Mouse (Mus musculus) liver, adult 2 months (tissue): ENCODE measurements around the gene Scnm1. TPM values are rescaled to one million over a fixed set of nuclear protein-coding genes. Genes with fewer than 3 reads are reported as not detected.

ENCODE experiments used
- DNase-seq: peaks from one replicate; pipeline ENCODE4 v3.0.0-alpha.2; 2011; ENCODE audit warnings: low read depth, low spot score; ENCODE audit errors: extremely low read depth
- H3K27ac ChIP-seq: fragments of 200-500 bp; replicated peaks from 2 replicates; pipeline ENCODE4 v1.5.1; 2012; ENCODE audit warnings: low read depth, mild to moderate bottlenecking, control low read depth, inconsistent platforms, low read length; ENCODE audit not compliant: insufficient read depth
- H3K27me3 ChIP-seq: fragments of 200-500 bp; 2 replicates; pipeline ENCODE4 v1.6.1; 2012; ENCODE audit warnings: mild to moderate bottlenecking, moderate library complexity, low read length, inconsistent platforms; ENCODE audit not compliant: control insufficient read depth, insufficient read depth
- H3K36me3 ChIP-seq: fragments of 200-500 bp; 2 replicates; pipeline ENCODE4 v1.6.1; 2012; ENCODE audit warnings: low read length, inconsistent platforms; ENCODE audit not compliant: control insufficient read depth, insufficient read depth
- H3K4me1 ChIP-seq: fragments of 200-500 bp; 2 replicates; pipeline ENCODE4 v1.6.1; 2011; ENCODE audit warnings: low read length; ENCODE audit not compliant: control insufficient read depth, insufficient read depth
- H3K4me3 ChIP-seq: fragments of 200-500 bp; 2 replicates; pipeline ENCODE4 v1.5.1; 2011; ENCODE audit warnings: low read depth, mild to moderate bottlenecking, control low read depth, low read length, moderate library complexity; ENCODE audit not compliant: insufficient read depth
- H3K79me2 ChIP-seq: fragments of 200-500 bp; 2 replicates; pipeline ENCODE4 v1.6.1; 2012; ENCODE audit warnings: inconsistent platforms, mild to moderate bottlenecking, low read length, moderate library complexity; ENCODE audit not compliant: control insufficient read depth, insufficient read depth
- H3K9ac ChIP-seq: fragments of 200-500 bp; 2 replicates; pipeline ENCODE4 v1.6.1; 2012; ENCODE audit warnings: low read depth, mild to moderate bottlenecking, control low read depth, inconsistent platforms, low read length
- CTCF ChIP-seq: fragments of 200-500 bp; IDR thresholded peaks from 2 replicates; pipeline ENCODE4 v1.5.1; 2011; ENCODE audit warnings: low read depth, low read length, control low read depth
- POLR2A ChIP-seq: fragments of 200-500 bp; IDR thresholded peaks from 2 replicates; pipeline ENCODE4 v1.6.1; 2011; ENCODE audit warnings: low read length, control low read depth; ENCODE audit not compliant: insufficient read depth; ENCODE audit errors: extremely low read depth
- WGBS: fragments of 180-500 bp; shearing (Covaris S2); methylation state at CpG from one replicate; pipeline ENCODE4 v1.1.7; 2018; 5-methylcytosine and 5-hydroxymethylcytosine counted together
- polyA plus RNA-seq: library from polyadenylated mRNA; depleted of rRNA; stranded (reverse); fragments of >200 nt; gene quantifications from 2 replicates; pipeline ENCODE4 v1.2.3, GENCODE M21; 2012
- total RNA-seq: library from RNA; depleted of rRNA; stranded (reverse); fragments of >200 nt; gene quantifications from 2 replicates; pipeline ENCODE4 v1.2.3, GENCODE M21; 2014

Scnm1 gene
- total and polyA plus RNA-seq, 2 experiments: 12.6 to 17.7 TPM

DNA sequence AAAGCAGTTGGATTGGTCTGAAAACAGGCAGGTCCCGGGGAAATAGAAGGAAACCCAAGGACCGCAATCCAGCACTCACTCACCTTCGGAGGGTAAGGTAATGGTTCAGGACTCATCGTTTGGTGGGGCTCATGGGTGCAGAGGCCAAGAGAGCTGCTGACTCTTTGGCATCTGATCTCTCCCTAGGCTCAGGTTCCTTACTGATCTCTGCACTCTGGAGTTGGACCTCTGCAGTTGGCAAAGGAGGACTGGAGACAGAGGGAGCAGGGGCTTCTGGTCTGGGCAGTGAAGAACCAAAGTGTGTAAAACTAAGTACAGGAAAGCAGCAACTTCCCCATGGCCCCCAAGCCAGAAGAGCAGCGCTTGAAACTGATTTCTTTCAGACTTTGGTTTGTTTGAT lies 3.7 kb downstream of the Scnm1 start:
- Histone ChIP-seq H3K79me2 (no peaks in the 10 kb centered on the region; the same call in 1 of the 2 replicates), H3K27me3 (no peaks in the 10 kb centered on the region), H3K36me3 (peaks cover 1% of the 10 kb centered on the region; the same call in 1 of the 2 replicates), H3K4me1 (peaks cover 3% of the 10 kb centered on the region), H3K9ac (no peak overlapping the region), H3K4me3 (no peak overlapping the region), H3K27ac (no peak overlapping the region)
- WGBS: 74% methylated on average over 5 of the region's 5 CpGs
- TF ChIP-seq POLR2A (no peak), CTCF (no peak)
- DNase-seq: no peak

DNA sequence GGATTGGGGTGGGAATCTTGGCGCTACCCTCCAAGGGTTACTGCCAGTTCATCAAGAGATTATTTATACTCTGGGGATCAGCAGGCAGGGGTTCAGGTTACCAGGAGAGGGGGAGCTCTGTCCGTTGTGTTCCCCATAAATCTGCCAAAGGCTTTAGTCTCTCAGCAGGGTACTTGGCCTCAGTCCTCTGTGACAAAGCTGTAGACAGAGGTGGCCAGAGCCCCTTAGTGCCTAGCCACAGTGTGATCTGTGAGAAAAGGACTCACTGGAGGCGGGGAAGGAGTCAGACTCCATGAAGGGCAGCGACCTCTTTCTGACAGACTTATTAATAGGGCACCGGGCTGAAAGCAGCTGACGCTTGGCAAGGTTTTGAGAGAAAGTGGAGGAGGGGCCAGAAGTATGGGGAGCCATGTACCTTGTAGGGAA lies 4.6 kb downstream of the Scnm1 start:
- TF ChIP-seq POLR2A (no peak), CTCF (no peak)
- H3K4me3 ChIP-seq: no peak overlapping the region
- no peaks in the 10 kb centered on the region; the same call in 1 of the 2 replicates for H3K79me2 ChIP-seq
- H3K36me3 ChIP-seq: peaks cover 1% of the 10 kb centered on the region; the same call in 1 of the 2 replicates
- no peaks in the 10 kb centered on the region for H3K27me3 ChIP-seq
- no peak overlapping the region for H3K9ac ChIP-seq
- DNase-seq: no peak
- no peak overlapping the region for H3K27ac ChIP-seq
- 72% methylated on average over 6 of the region's 6 CpGs for WGBS
- H3K4me1 ChIP-seq: peaks cover 5% of the 10 kb centered on the region

DNA sequence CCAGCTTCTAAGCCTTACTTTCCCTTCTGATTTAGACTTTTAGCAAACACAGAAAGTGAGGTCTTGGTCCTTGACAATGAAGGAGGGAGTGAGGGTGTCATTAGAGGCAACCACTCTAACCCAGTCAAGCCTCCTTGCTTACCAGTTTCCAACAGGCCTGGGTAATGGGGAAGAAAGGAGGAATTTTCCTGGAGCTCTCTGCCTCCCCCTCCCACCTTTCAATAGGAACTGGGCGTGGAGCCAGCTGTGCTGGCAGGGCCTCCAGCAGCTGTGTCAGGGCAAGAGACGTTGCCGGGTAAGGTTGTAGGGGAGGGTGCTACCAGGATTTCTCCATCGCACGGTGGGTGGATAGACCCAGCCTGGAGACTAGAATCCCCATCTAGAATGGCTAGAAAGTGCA lies 8.8 kb downstream of the Scnm1 start:
- no peaks in the 10 kb centered on the region for H3K27me3 ChIP-seq
- H3K36me3 ChIP-seq: peaks cover 13% of the 10 kb centered on the region; the same call in 1 of the 2 replicates
- TF ChIP-seq CTCF (no peak), POLR2A (no peak)
- WGBS: 1% methylated on average over 5 of the region's 5 CpGs
- no peak overlapping the region for H3K4me3 ChIP-seq
- H3K9ac ChIP-seq: no peak overlapping the region
- H3K4me1 ChIP-seq: peaks cover 2% of the 10 kb centered on the region; the same call in 1 of the 2 replicates
- no peak overlapping the region for H3K27ac ChIP-seq
- no peaks in the 10 kb centered on the region for H3K79me2 ChIP-seq
- no peak for DNase-seq

DNA sequence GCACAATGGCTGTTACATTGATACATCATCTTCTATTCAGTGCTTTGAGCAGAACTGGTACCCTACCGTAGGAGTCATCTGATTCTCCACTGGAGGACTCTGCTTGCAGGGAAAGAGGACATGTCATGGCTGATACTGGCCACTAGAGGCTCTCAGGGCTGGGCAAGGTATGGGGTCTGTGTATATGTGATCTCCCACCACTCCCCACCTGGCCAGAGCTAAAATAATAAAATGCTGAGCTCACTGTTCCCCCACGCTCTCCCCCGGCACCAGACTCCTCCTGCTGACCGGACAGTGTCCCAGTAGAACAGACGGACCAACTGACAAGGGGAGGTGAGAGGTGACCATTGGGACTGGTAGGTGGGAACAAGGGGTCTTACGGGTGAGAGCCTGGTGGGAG lies 9.6 kb downstream of the Scnm1 start, which contains the start of gene Tmod4:
TSS of gene Tmod4 (plus strand) at position 231 of the 400 bp plus-strand sequence.
- WGBS: 76% methylated on average over 6 of the region's 6 CpGs
- H3K4me1 ChIP-seq: peaks cover 2% of the 10 kb centered on the region; the same call in 1 of the 2 replicates
- H3K36me3 ChIP-seq: peaks cover 20% of the 10 kb centered on the region
- DNase-seq: no peak
- H3K27me3 ChIP-seq: no peaks in the 10 kb centered on the region
- no peak within 1 kb of the TSS for H3K4me3 ChIP-seq
- no peak within 1 kb of the TSS for H3K9ac ChIP-seq
- no peaks in the 10 kb centered on the region for H3K79me2 ChIP-seq
- TF ChIP-seq POLR2A (no peak), CTCF (peak; percentile 48; the same call in 1 of the 2 replicates)
- no peak within 1 kb of the TSS for H3K27ac ChIP-seq

DNA sequence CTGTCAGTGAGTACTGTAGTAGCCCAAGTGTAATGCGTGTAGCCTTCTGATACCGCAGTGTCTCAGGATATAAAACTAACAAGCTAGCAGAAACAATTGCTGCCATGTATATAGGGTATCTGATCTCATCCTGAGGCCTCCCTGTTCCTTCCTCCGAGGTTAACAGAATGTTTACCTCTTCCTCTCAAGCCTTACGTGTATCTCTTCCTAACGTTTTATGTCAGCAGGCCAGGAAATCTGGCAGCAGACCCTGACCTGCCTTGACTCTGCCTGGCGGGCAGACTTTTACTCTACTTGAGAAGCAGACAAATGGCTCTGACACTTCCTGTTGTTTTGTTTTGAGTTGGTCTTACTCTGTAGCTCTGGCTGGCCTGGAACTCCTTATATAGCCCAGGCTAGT lies 12.2 kb downstream of the Scnm1 start:
- Histone ChIP-seq H3K27me3 (no peaks in the 10 kb centered on the region), H3K27ac (peak overlapping the region; percentile 64), H3K4me3 (no peak overlapping the region), H3K4me1 (peaks cover 2% of the 10 kb centered on the region; the same call in 1 of the 2 replicates), H3K9ac (no peak overlapping the region), H3K79me2 (no peaks in the 10 kb centered on the region), H3K36me3 (peaks cover 31% of the 10 kb centered on the region)
- WGBS: 77% methylated on average over 6 of the region's 6 CpGs
- DNase-seq: no peak
- TF ChIP-seq CTCF: no peak
- no peak for TF ChIP-seq POLR2A

DNA sequence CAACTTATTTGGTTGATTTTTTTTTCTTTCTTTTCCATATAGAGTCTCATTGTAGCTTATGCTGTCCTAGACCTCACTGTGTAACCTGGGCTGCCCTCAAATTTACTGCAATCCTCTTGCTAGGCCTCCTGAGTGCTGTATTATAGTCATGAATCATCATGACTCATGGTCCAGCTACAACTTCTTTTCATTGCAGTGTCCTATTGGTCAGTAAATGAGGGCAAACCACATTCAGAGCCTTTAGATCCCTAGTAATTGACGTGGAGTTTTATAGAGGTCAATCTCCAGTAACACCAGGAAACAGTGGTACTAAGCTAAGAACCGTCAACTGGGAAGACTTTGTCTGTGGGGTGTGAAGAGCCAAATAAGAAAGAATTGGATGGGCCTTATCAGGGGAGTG lies 16.1 kb downstream of the Scnm1 start:
- 88% methylated on average over 2 of the region's 2 CpGs for WGBS
- no peak overlapping the region for H3K27ac ChIP-seq
- peaks cover 36% of the 10 kb centered on the region for H3K36me3 ChIP-seq
- H3K4me3 ChIP-seq: no peak overlapping the region
- no peak for TF ChIP-seq CTCF
- no peak for TF ChIP-seq POLR2A
- DNase-seq: no peak
- H3K27me3 ChIP-seq: no peaks in the 10 kb centered on the region
- H3K79me2 ChIP-seq: no peaks in the 10 kb centered on the region; the same call in 1 of the 2 replicates
- no peaks in the 10 kb centered on the region for H3K4me1 ChIP-seq
- no peak overlapping the region for H3K9ac ChIP-seq
